Mouse (Mus musculus): Measurements from ENCODE around the gene Asgr1. TPM values are rescaled to one million over a fixed set of nuclear protein-coding genes. Genes with fewer than 3 reads are reported as not detected.
"Not testable (repeated sequence)": the region's sequence is repeated elsewhere in the genome, so short reads cannot be mapped to it uniquely, and the experiment has no call there.

The Asgr1 gene
- total and polyA plus RNA-seq, 3 experiments = not detected

DNA sequence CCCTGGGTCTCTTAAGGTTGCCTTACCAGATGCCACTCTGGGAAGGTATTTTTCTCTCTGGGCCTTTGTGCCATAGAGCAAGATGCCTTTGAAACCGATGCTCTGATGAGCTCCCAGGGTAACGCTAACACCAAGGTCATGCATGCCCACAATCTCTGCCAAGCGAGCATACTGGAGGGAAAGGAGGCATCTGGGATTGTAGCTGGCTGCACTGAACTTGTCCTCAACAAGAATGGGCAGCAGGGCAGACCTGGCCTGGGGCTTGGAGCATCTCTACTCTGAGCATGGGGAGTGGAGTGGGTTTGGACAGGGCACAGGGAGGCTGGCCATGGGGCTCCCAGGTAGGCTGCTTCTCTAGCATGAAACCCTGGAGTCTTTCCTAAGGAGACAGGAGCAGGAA is 40.5 kb upstream of the Asgr1 start:
- H3K36me3 ChIP-seq (replicated peaks) = peaks cover 61% of the 10 kb centered on the region
- DNase-seq (ENCODE audit: low spot score) (no peak), ATAC-seq (ENCODE audit: extremely low read depth, insufficient number of reproducible peaks, low FRiP score, poor library complexity, severe bottlenecking) (no peak)
- no peaks in the 10 kb centered on the region for H3K27me3 ChIP-seq (ENCODE audit: insufficient read depth, low read length)
- H3K4me1 ChIP-seq (ENCODE audit: insufficient read depth, low read depth, low read length) = peaks cover 38% of the 10 kb centered on the region
- H3K9me3 ChIP-seq (replicated peaks) = no peaks in the 10 kb centered on the region
- no peak overlapping the region for H3K4me3 ChIP-seq (ENCODE audit: low read depth, low read length)
- TF ChIP-seq GATA1 (IDR thresholded peaks at IDR 0.05; ENCODE audit: borderline replicate concordance, low read length) (no peak), TAL1 (conservative IDR thresholded peaks at IDR 0.05; ENCODE audit: low read depth, low read length) (no peak), POLR2AphosphoS5 (IDR thresholded peaks at IDR 0.05; ENCODE audit: insufficient replicate concordance, low read depth, low read length) (no peak), CTCF (IDR thresholded peaks at IDR 0.05; ENCODE audit: low read depth, low read length) (no peak), GATA2 (IDR thresholded peaks at IDR 0.05; ENCODE audit: borderline replicate concordance, low read depth, low read length) (no peak)

DNA sequence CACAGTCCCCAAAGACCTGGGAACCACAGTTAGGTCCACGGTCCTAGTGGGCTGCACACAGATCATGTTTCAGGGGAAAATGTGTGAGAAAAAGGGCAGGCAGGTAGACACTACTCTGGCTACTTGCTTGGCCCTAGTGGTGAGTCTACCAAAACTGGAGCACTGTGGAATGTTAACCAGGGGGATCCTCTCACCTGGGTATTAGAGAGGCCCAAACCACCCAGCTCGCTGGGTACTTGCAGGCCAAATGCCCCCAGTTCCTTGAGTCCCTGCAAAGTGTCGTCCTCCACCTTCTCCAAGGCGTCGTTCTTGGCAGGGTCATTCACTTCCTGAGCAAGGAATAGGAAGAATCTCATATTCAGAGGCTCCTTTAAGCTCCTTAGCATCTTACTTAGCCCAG is 39.8 kb upstream of the Asgr1 start:
- DNase-seq (ENCODE audit: low spot score) (no peak), ATAC-seq (ENCODE audit: extremely low read depth, insufficient number of reproducible peaks, low FRiP score, poor library complexity, severe bottlenecking) (no peak)
- TF ChIP-seq TAL1 (conservative IDR thresholded peaks at IDR 0.05; ENCODE audit: low read depth, low read length) (no peak), GATA2 (IDR thresholded peaks at IDR 0.05; ENCODE audit: borderline replicate concordance, low read depth, low read length) (no peak), POLR2AphosphoS5 (IDR thresholded peaks at IDR 0.05; ENCODE audit: insufficient replicate concordance, low read depth, low read length) (no peak), GATA1 (IDR thresholded peaks at IDR 0.05; ENCODE audit: borderline replicate concordance, low read length) (no peak), CTCF (IDR thresholded peaks at IDR 0.05; ENCODE audit: low read depth, low read length) (no peak)
- Histone ChIP-seq H3K27me3 (ENCODE audit: insufficient read depth, low read length) (no peaks in the 10 kb centered on the region), H3K36me3 (replicated peaks) (peaks cover 55% of the 10 kb centered on the region), H3K9me3 (replicated peaks) (no peaks in the 10 kb centered on the region), H3K4me1 (ENCODE audit: insufficient read depth, low read depth, low read length) (peaks cover 44% of the 10 kb centered on the region), H3K4me3 (ENCODE audit: low read depth, low read length) (no peak overlapping the region)

DNA sequence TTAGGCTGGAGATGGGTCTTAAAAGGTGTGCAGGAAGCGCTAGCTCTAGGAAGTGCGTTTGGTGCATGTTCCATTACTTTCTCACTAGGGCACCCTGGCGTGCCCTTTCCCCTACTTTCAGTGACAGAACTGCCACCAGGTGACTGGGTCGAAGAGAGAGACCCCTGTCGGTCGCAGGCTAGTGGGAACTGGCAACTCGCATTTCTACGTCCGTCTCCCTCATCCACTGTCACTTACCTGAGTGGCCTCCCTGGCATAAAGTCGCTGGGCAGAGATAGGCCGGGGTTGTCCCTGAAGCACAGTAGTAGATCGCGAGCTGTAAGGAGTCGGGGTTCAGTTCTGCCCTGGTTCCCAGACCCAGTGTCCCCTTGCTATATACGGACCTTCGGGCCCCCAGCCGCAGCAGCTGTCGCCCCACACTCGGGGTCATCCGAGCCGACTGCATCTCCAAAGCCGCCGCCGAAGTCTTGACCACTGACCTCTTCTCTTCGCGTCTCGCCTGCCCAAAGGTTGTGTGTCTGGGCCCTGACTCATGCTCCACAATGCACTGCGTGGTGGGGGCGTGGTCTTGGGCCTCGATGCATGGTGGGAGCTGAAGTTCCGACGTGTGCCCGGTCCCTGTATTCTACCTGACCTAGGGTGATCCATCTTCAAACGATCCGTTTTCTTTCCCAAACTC is 38.9 kb upstream of the Asgr1 start, which contains the start of gene Acadvl:
Gene Acadvl (minus strand): TSS at position 532 of the 679 bp plus-strand sequence.
- H3K27me3 ChIP-seq (ENCODE audit: insufficient read depth, low read length) = no peaks in the 10 kb centered on the region
- DNase-seq (ENCODE audit: low spot score) (peak; percentile 73), ATAC-seq (ENCODE audit: extremely low read depth, insufficient number of reproducible peaks, low FRiP score, poor library complexity, severe bottlenecking) (peak; percentile 69)
- H3K9me3 ChIP-seq (replicated peaks) = no peaks in the 10 kb centered on the region
- peak within 1 kb of the TSS; percentile 79 for H3K4me3 ChIP-seq (ENCODE audit: low read depth, low read length)
- H3K4me1 ChIP-seq (ENCODE audit: insufficient read depth, low read depth, low read length) = peaks cover 52% of the 10 kb centered on the region
- TF ChIP-seq GATA2 (IDR thresholded peaks at IDR 0.05; ENCODE audit: borderline replicate concordance, low read depth, low read length) = no peak
- no peak for TF ChIP-seq POLR2AphosphoS5 (IDR thresholded peaks at IDR 0.05; ENCODE audit: insufficient replicate concordance, low read depth, low read length)
- no peak for TF ChIP-seq CTCF (IDR thresholded peaks at IDR 0.05; ENCODE audit: low read depth, low read length)
- TF ChIP-seq GATA1 (IDR thresholded peaks at IDR 0.05; ENCODE audit: borderline replicate concordance, low read length) = no peak
- peaks cover 45% of the 10 kb centered on the region for H3K36me3 ChIP-seq (replicated peaks)

DNA sequence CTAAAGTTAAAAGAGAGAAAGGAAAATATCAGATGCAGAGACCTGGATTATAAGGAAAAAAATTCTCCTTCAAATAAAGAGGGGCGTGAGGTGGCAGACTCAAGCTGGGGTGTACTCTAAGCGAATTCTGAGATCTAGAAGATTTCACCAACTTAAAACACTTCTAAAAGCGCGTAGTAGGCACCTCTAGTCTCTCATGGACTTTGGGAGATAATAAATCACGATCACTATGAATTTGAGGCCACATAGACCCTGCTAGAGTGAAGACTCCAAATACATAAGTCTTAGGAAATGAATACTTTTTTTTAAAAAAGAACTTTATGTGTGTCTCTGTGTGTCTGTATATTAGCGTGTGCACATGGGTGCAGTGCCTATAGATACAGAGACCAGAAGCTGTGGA is 38.2 kb upstream of the Asgr1 start:
- Histone ChIP-seq H3K4me3 (ENCODE audit: low read depth, low read length) (no peak overlapping the region; the same call in 1 of the 2 replicates), H3K27me3 (ENCODE audit: insufficient read depth, low read length) (no peaks in the 10 kb centered on the region), H3K9me3 (replicated peaks) (no peaks in the 10 kb centered on the region), H3K36me3 (replicated peaks) (peaks cover 38% of the 10 kb centered on the region), H3K4me1 (ENCODE audit: insufficient read depth, low read depth, low read length) (peaks cover 58% of the 10 kb centered on the region)
- no peak for ATAC-seq (ENCODE audit: extremely low read depth, insufficient number of reproducible peaks, low FRiP score, poor library complexity, severe bottlenecking)
- no peak for DNase-seq (ENCODE audit: low spot score)
- TF ChIP-seq POLR2AphosphoS5 (IDR thresholded peaks at IDR 0.05; ENCODE audit: insufficient replicate concordance, low read depth, low read length) (no peak), CTCF (IDR thresholded peaks at IDR 0.05; ENCODE audit: low read depth, low read length) (no peak), GATA2 (IDR thresholded peaks at IDR 0.05; ENCODE audit: borderline replicate concordance, low read depth, low read length) (no peak), GATA1 (IDR thresholded peaks at IDR 0.05; ENCODE audit: borderline replicate concordance, low read length) (no peak), TAL1 (conservative IDR thresholded peaks at IDR 0.05; ENCODE audit: low read depth, low read length) (no peak)

DNA sequence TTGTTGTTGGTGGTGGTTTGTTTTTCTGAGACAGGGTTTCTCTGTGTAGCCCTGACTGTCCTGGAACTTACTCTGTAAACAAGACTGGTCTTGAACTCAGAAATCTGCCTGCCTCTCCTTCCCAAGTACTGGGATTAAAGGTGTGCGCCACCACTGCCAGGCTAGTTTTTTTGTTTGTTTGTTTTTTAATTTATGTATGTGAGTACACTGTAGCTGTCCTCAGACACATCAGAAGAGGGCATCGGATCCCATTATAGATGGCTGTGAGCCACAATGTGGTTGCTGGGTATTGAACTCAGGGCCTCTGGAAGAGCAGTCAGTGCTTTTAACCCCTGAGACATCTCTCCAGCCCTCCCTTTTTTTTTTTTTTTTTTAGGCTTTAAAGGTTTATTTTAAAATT is 37.7 kb upstream of the Asgr1 start:
- H3K36me3 ChIP-seq (replicated peaks) = peaks cover 33% of the 10 kb centered on the region
- H3K9me3 ChIP-seq (replicated peaks); H3K27me3 ChIP-seq (ENCODE audit: insufficient read depth, low read length); H3K4me3 ChIP-seq (ENCODE audit: low read depth, low read length); ATAC-seq (ENCODE audit: extremely low read depth, insufficient number of reproducible peaks, low FRiP score, poor library complexity, severe bottlenecking); DNase-seq (ENCODE audit: low spot score): not testable (repeated sequence)
- H3K4me1 ChIP-seq (ENCODE audit: insufficient read depth, low read depth, low read length) = peaks cover 63% of the 10 kb centered on the region

DNA sequence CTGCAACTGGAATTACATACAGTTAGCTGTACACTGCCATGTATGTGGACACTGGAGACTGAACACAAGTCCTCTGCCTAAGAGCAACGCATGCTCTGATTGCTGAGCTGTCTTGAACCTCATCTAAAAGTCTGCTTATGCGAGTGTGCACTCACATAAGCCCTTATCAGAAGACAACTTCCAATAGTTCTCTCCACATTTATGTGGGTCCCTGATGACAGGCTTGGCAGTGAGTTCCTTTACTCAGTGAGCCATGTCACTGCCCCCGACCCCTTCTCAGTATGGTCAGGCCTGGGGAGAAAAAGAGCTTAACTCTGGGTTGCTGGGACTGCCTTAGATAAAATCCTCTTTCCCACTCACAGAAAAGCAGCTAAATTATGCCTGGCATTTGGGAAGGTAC is 37.2 kb upstream of the Asgr1 start, which contains the start of gene Dlg4:
Gene Dlg4 (plus strand): TSS at position 274 of the 400 bp plus-strand sequence.
- no peak for ATAC-seq (ENCODE audit: extremely low read depth, insufficient number of reproducible peaks, low FRiP score, poor library complexity, severe bottlenecking)
- TF ChIP-seq CTCF (IDR thresholded peaks at IDR 0.05; ENCODE audit: low read depth, low read length) = no peak
- no peak for TF ChIP-seq GATA1 (IDR thresholded peaks at IDR 0.05; ENCODE audit: borderline replicate concordance, low read length)
- TF ChIP-seq TAL1 (conservative IDR thresholded peaks at IDR 0.05; ENCODE audit: low read depth, low read length) = no peak
- TF ChIP-seq GATA2 (IDR thresholded peaks at IDR 0.05; ENCODE audit: borderline replicate concordance, low read depth, low read length) = no peak
- no peak for TF ChIP-seq POLR2AphosphoS5 (IDR thresholded peaks at IDR 0.05; ENCODE audit: insufficient replicate concordance, low read depth, low read length)
- peaks cover 68% of the 10 kb centered on the region for H3K4me1 ChIP-seq (ENCODE audit: insufficient read depth, low read depth, low read length)

More for the DNA sequence above, 37.2 kb upstream of the Asgr1 start, which contains the start of gene Dlg4:
- H3K4me3 ChIP-seq (ENCODE audit: low read depth, low read length) = no peak within 1 kb of the TSS
- H3K27me3 ChIP-seq (ENCODE audit: insufficient read depth, low read length) = peaks cover 3% of the 10 kb centered on the region; the same call in 1 of the 2 replicates
- no peaks in the 10 kb centered on the region for H3K9me3 ChIP-seq (replicated peaks)
- DNase-seq (ENCODE audit: low spot score) = no peak
- peaks cover 28% of the 10 kb centered on the region for H3K36me3 ChIP-seq (replicated peaks)
